Comparison of ENCODE assay signal across 9 mouse cellular contexts in the genomic region with DNA sequence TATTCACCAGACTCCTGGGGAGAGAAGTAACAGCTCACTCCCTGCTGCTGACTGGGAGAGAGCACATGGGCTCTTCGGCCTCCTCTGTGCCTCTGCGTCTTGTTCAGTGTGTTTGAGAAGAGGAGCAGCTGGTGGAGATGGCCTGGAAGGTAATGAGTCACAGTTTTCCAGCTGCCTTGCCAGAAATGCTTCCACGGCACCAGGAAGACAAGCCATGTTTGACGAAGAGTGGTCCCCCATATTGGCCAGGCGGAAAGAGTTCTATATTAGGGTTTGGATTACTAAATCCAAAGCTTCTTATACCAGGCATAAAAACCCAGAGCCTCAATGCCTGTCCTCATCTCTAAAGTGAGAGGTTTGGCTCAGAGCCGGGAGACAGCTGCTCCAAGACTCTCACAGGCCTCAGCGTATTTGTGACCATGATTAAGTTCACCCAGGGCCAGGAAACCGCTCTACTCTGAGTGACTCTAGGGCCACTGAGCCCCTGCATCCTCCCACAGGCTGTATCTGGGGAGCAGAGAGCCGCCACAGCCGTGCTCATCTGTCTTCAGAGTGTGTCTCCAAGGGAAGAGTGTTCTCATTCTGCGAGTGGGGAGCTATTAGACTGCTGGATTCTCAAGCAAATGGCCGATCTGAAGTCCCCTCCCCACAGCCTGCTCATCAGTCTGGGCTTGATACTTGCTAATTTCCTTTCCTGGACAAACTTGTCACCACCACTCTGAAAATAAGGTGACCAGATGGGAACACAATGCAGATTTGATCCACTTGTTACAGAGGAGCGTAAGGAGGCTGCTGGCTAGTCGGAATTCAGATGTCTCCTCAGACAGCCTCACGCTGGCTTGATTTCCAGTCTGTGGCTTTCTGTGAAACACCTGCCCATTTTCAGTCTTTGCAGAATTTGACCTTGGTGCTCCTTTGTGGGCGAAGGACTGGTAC.
DNase-seq lines count a peak whose midpoint lies in the region; ATAC-seq and TF ChIP-seq lines count a peak whose summit lies in the region.
"Had no signal": no experiment of that assay in that cellular context is flagged by ENCODE, and none has a peak within 500 bp of the region (broad histone marks: within the 10 kb centered on the region; RNA-seq: fewer than 3 reads in every experiment).

No protein-coding gene starts in this region.

- TF ChIP-seq CTCF in lung, adult 2 months (IDR thresholded peaks at IDR 0.05; ENCODE audit: insufficient read depth, low read length), result no peak

- H3K27me3 ChIP-seq in forebrain, embryonic 14.5 days (replicated peaks; ENCODE audit: control insufficient read depth, insufficient read depth, low read length), result no peaks in the 10 kb centered on the region
- no peaks in the 10 kb centered on the region for H3K27me3 ChIP-seq in hindbrain, embryonic 13.5 days
- H3K27me3 ChIP-seq: embryonic facial prominence, embryonic 15.5 days had no signal

- no peaks in the 10 kb centered on the region for H3K36me3 ChIP-seq in forebrain, embryonic 14.5 days (ENCODE audit: control insufficient read depth, insufficient read depth, low read length)
- no peaks in the 10 kb centered on the region for H3K36me3 ChIP-seq in hindbrain, embryonic 13.5 days
- H3K36me3 ChIP-seq: embryonic facial prominence, embryonic 15.5 days had no signal

- no peak overlapping the region for H3K4me2 ChIP-seq in forebrain, embryonic 14.5 days (ENCODE audit: low read length)
- H3K4me2 ChIP-seq in hindbrain, embryonic 13.5 days, result no peak overlapping the region
- H3K4me2 ChIP-seq: embryonic facial prominence, embryonic 15.5 days had no signal

- DNase-seq in lung, adult 18-20 months, result peak; percentile 56 to 62
- DNase-seq in lung, adult 2 months, result no peak
- peak; percentile 50 for DNase-seq in forebrain, embryonic 14.5 days (ENCODE audit: low spot score)
- DNase-seq in lung, postnatal 36 days, result peak; percentile 78
- peak; percentile 34 to 52 for DNase-seq in urinary bladder, postnatal 36 days (ENCODE audit: low spot score in 2 of 2)
- DNase-seq in ovary, postnatal 36 days (ENCODE audit: low spot score), result no peak
- no peak for DNase-seq in testis, postnatal 14 days (ENCODE audit: low spot score)

- H3K27ac ChIP-seq in forebrain, embryonic 14.5 days (ENCODE audit: low read depth, low read length), result peak overlapping the region; percentile 49; the same call in 1 of the 2 replicates
- H3K27ac ChIP-seq in hindbrain, embryonic 13.5 days, result peak overlapping the region; percentile 73
- H3K27ac ChIP-seq: embryonic facial prominence, embryonic 15.5 days had no signal

- ATAC-seq in forebrain, embryonic 14.5 days, result peak; percentile 57; the same call in 1 of the 2 replicates
- ATAC-seq in hindbrain, embryonic 13.5 days (ENCODE audit: low FRiP score), result no peak

- no peak overlapping the region for H3K9ac ChIP-seq in forebrain, embryonic 14.5 days (ENCODE audit: low read length)
- H3K9ac ChIP-seq in hindbrain, embryonic 13.5 days, result no peak overlapping the region
- H3K9ac ChIP-seq: embryonic facial prominence, embryonic 15.5 days had no signal

- WGBS in lung, adult 2 months, result 61% methylated on average over 16 of the region's 16 CpGs
- WGBS in forebrain, embryonic 14.5 days, result 60% methylated on average over 16 of the region's 16 CpGs
- 53% methylated on average over 16 of the region's 16 CpGs for WGBS in hindbrain, embryonic 13.5 days

- H3K4me3 ChIP-seq in lung, adult 2 months (replicated peaks; ENCODE audit: extremely low read depth, low read depth, low read length), result no peak overlapping the region
- H3K4me3 ChIP-seq in forebrain, embryonic 14.5 days (ENCODE audit: low read depth, low read length), result no peak overlapping the region
- H3K4me3 ChIP-seq in hindbrain, embryonic 13.5 days, result no peak overlapping the region
- H3K4me3 ChIP-seq: embryonic facial prominence, embryonic 15.5 days had no signal

- H3K4me1 ChIP-seq in lung, adult 2 months (ENCODE audit: control insufficient read depth, insufficient read depth, low read length), result no peaks in the 10 kb centered on the region; the same call in 1 of the 2 replicates
- H3K4me1 ChIP-seq in forebrain, embryonic 14.5 days (ENCODE audit: control insufficient read depth, insufficient read depth, low read length), result peaks cover 30% of the 10 kb centered on the region
- peaks cover 28% of the 10 kb centered on the region for H3K4me1 ChIP-seq in hindbrain, embryonic 13.5 days (replicated peaks)
- H3K4me1 ChIP-seq: embryonic facial prominence, embryonic 15.5 days had no signal

- no peak for TF ChIP-seq POLR2A in lung, adult 2 months (IDR thresholded peaks at IDR 0.05; ENCODE audit: borderline replicate concordance, extremely low read depth, low read depth, low read length)

- no peaks in the 10 kb centered on the region for H3K9me3 ChIP-seq in forebrain, embryonic 14.5 days (replicated peaks; ENCODE audit: control insufficient read depth, low read length)
- no peaks in the 10 kb centered on the region for H3K9me3 ChIP-seq in hindbrain, embryonic 13.5 days
- H3K9me3 ChIP-seq: embryonic facial prominence, embryonic 15.5 days had no signal

Comparison
In these comparisons a context has a peak if more than half of its experiments do, and no peak if none do; other contexts are left out.
1. DNase-seq: peak in lung, adult 18-20 months (2 of 2), forebrain, embryonic 14.5 days (single experiment), lung, postnatal 36 days (single experiment) and urinary bladder, postnatal 36 days (2 of 2); none in lung, adult 2 months (single experiment), ovary, postnatal 36 days (single experiment) and testis, postnatal 14 days (single experiment).